Mouse (Mus musculus) MEL (cell line): ENCODE results near the gene H2-Q10. TPM values are rescaled to one million over a fixed set of nuclear protein-coding genes. Genes with fewer than 3 reads are reported as not detected.

Experiments
- DNase-seq: peaks from one replicate; pipeline ENCODE4 v3.0.0; 2011; ENCODE audit warnings: low read depth, low spot score
- H3K27ac ChIP-seq: 2 replicates; pipeline ENCODE4 v1.5.1; 2012; ENCODE audit warnings: low read depth, mild to moderate bottlenecking, control low read depth, low read length, moderate library complexity; ENCODE audit not compliant: control insufficient read depth
- H3K27me3 ChIP-seq, 2 experiments: fragments of 150-350 bp in 1 of 2; sonication (generic) in 1 of 2; 2 replicates each; pipeline ENCODE4 v1.6.1; 2012; ENCODE audit warnings: low read length in 2 of 2, mild to moderate bottlenecking in 2 of 2, improper control_type of control experiment in 1 of 2, moderate library complexity in 1 of 2; ENCODE audit not compliant: insufficient read depth in 2 of 2, control insufficient read depth in 1 of 2
- H3K36me3 ChIP-seq, 2 experiments: 2 replicates each; pipeline ENCODE4 v1.6.1; 2012 to 2014; ENCODE audit warnings: low read length in 2 of 2, improper control_type of control experiment in 1 of 2, inconsistent platforms in 1 of 2, mild to moderate bottlenecking in 1 of 2; ENCODE audit not compliant: insufficient read depth in 2 of 2, control insufficient read depth in 1 of 2
- H3K4me1 ChIP-seq, 2 experiments: fragments of 150-350 bp in 1 of 2; sonication (generic) in 1 of 2; 2 replicates each; pipeline ENCODE4 v1.6.1; 2012; ENCODE audit warnings: low read length in 2 of 2, improper control_type of control experiment in 1 of 2, mild to moderate bottlenecking in 1 of 2; ENCODE audit not compliant: insufficient read depth in 2 of 2, control insufficient read depth in 1 of 2
- H3K4me3 ChIP-seq, 2 experiments: fragments of 150-350 bp in 1 of 2; sonication (generic) in 1 of 2; 2 replicates each; pipeline ENCODE4 v1.5.1; 2012; ENCODE audit warnings: low read depth in 2 of 2, low read length in 2 of 2, mild to moderate bottlenecking in 2 of 2, moderate library complexity in 2 of 2, control low read depth in 1 of 2, improper control_type of control experiment in 1 of 2; ENCODE audit not compliant: control insufficient read depth in 1 of 2, insufficient read depth in 1 of 2
- H3K79me2 ChIP-seq: 2 replicates; pipeline ENCODE4 v1.6.1; 2012; ENCODE audit warnings: mild to moderate bottlenecking, low read length, moderate library complexity; ENCODE audit not compliant: control insufficient read depth, poor library complexity, insufficient read depth
- H3K9ac ChIP-seq: 2 replicates; pipeline ENCODE4 v1.6.1; 2012; ENCODE audit warnings: low read depth, mild to moderate bottlenecking, control low read depth, low read length, moderate library complexity; ENCODE audit not compliant: control insufficient read depth, poor library complexity, severe bottlenecking
- H3K9me3 ChIP-seq: fragments of 150-350 bp; sonication (generic); replicated peaks from 2 replicates; pipeline ENCODE4 v1.6.1; 2012; ENCODE audit warnings: mild to moderate bottlenecking, low read length, improper control_type of control experiment, moderate library complexity; ENCODE audit not compliant: insufficient read depth
- CHD1 ChIP-seq: IDR thresholded peaks from 2 replicates; pipeline ENCODE4 v1.6.1; 2012; ENCODE audit warnings: low read depth, mild to moderate bottlenecking, inconsistent platforms, low read length, improper control_type of control experiment
- E2F4 ChIP-seq: IDR thresholded peaks from 2 replicates; pipeline ENCODE4 v1.6.1; 2011; ENCODE audit warnings: low read depth, low read length, improper control_type of control experiment, borderline replicate concordance
- EP300 ChIP-seq, 2 experiments: IDR thresholded peaks; 2 replicates each; pipeline ENCODE4 v1.6.1; 2011; ENCODE audit warnings: improper control_type of control experiment in 2 of 2, low read length in 2 of 2, low read depth in 1 of 2, mild to moderate bottlenecking in 1 of 2
- GATA1 ChIP-seq: IDR thresholded peaks from 2 replicates; pipeline ENCODE4 v1.6.1; 2011; ENCODE audit warnings: low read depth, low read length, improper control_type of control experiment
- HCFC1 ChIP-seq: IDR thresholded peaks from 2 replicates; pipeline ENCODE4 v1.6.1; 2012; ENCODE audit warnings: low read depth, mild to moderate bottlenecking, inconsistent platforms, low read length, improper control_type of control experiment, moderate library complexity
- KAT2A ChIP-seq: conservative IDR thresholded peaks from 2 replicates; pipeline ENCODE4 v1.6.1; 2012; ENCODE audit warnings: low read depth, low read length, improper control_type of control experiment, inconsistent platforms
- MYB ChIP-seq: IDR thresholded peaks from 2 replicates; pipeline ENCODE4 v1.6.1; 2011; ENCODE audit warnings: mild to moderate bottlenecking, low read depth, low read length, improper control_type of control experiment
- NELFE ChIP-seq: IDR thresholded peaks from 2 replicates; pipeline ENCODE4 v1.6.1; 2011; ENCODE audit warnings: low read depth, low read length, improper control_type of control experiment
- POLR2A ChIP-seq, 2 experiments: IDR thresholded peaks; 2 replicates each; pipeline ENCODE4 v1.6.1; 2011 to 2012; ENCODE audit warnings: low read length in 2 of 2, mild to moderate bottlenecking in 2 of 2, control low read depth in 1 of 2, improper control_type of control experiment in 1 of 2, low read depth in 1 of 2, moderate library complexity in 1 of 2; ENCODE audit not compliant: control insufficient read depth in 1 of 2, insufficient read depth in 1 of 2, poor library complexity in 1 of 2
- POLR2AphosphoS5 ChIP-seq: IDR thresholded peaks from 2 replicates; pipeline ENCODE4 v1.6.1; 2012; ENCODE audit warnings: low read depth, borderline replicate concordance, mild to moderate bottlenecking, inconsistent platforms, low read length, moderate library complexity, mixed read lengths
- RAD21 ChIP-seq: IDR thresholded peaks from 2 replicates; pipeline ENCODE4 v1.6.1; 2011; ENCODE audit warnings: mild to moderate bottlenecking, low read depth, low read length, improper control_type of control experiment
- SIN3A ChIP-seq: IDR thresholded peaks from 2 replicates; pipeline ENCODE4 v1.6.1; 2012; ENCODE audit warnings: low read length, improper control_type of control experiment, inconsistent platforms
- SMC3 ChIP-seq: IDR thresholded peaks from 2 replicates; pipeline ENCODE4 v1.6.1; 2011; ENCODE audit warnings: low read depth, low read length, improper control_type of control experiment
- TCF12 ChIP-seq: IDR thresholded peaks from 2 replicates; pipeline ENCODE4 v1.6.1; 2014; ENCODE audit warnings: low read depth, mild to moderate bottlenecking, inconsistent platforms, low read length, improper control_type of control experiment, moderate library complexity
- UBTF ChIP-seq: IDR thresholded peaks from 2 replicates; pipeline ENCODE4 v1.6.1; 2012; ENCODE audit warnings: low read depth, mild to moderate bottlenecking, inconsistent platforms, low read length, improper control_type of control experiment, moderate library complexity, borderline replicate concordance; ENCODE audit not compliant: insufficient read depth
- ZC3H11A ChIP-seq: IDR thresholded peaks from 2 replicates; pipeline ENCODE4 v1.6.1; 2012; ENCODE audit warnings: low read depth, mild to moderate bottlenecking, inconsistent platforms, low read length, improper control_type of control experiment
- polyA plus RNA-seq, 2 experiments: library from polyadenylated mRNA; stranded (reverse) in 1 of 2; unstranded in 1 of 2; fragments of >175 nt in 1 of 2; fragments of >200 nt in 1 of 2; gene quantifications; 2 replicates each; pipeline versions ENCODE4 v1.2.1 to v1.2.4; 2012; ENCODE audit warnings: low replicate concordance in 2 of 2, low read depth in 1 of 2; ENCODE audit not compliant: insufficient read length in 2 of 2, insufficient read depth in 1 of 2, missing spikeins in 1 of 2
- total RNA-seq: library from RNA; depleted of rRNA; stranded (reverse); fragments of 300-350 nt; gene quantifications from 2 replicates; pipeline ENCODE4 v1.2.3, GENCODE M21; 2012

Gene H2-Q10
- total and polyA plus RNA-seq, 3 experiments = 0.15 to 8.9 TPM; not detected in 1

DNA sequence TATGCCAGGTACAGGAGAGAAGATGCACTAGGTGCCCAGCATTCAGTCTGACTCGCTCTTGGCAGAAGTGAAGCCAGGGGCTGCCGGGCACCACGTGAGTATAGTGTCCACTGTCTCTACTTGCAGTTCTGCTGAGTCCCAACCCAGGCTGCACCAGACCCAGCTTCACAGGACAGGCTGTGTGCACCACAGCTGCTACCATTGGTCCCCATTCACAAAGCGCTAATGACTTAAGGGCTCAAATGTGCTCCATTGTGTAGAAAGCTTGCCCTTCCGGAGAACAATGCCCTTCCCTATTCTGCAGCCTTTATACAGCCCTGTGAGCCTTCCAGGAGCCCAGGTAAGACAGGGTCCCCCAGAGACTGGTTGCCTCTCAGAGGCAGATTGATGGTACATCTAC is 20.4 kb downstream of the H2-Q10 start:
- H3K36me3 ChIP-seq = no peaks in the 10 kb centered on the region
- DNase-seq = no peak
- no peak overlapping the region for H3K27ac ChIP-seq
- no peaks in the 10 kb centered on the region for H3K79me2 ChIP-seq
- no peak overlapping the region for H3K9ac ChIP-seq
- no peaks in the 10 kb centered on the region for H3K4me1 ChIP-seq
- TF ChIP-seq POLR2A (IDR thresholded peaks at IDR 0.05; ENCODE audit: control insufficient read depth in 1 of 2, insufficient read depth in 1 of 2, low read depth in 1 of 2, low read length in 2 of 2, poor library complexity in 1 of 2) (no peak), TCF12 (no peak), MYB (no peak), KAT2A (no peak), E2F4 (no peak), POLR2AphosphoS5 (no peak), ZC3H11A (no peak), GATA1 (no peak)
- TF ChIP-seq, all 39 proteins: peak for 0
- Histone ChIP-seq H3K9me3 (no peaks in the 10 kb centered on the region), H3K4me3 (no peak overlapping the region), H3K27me3 (peaks cover 1 to 4% of the 10 kb centered on the region in 2 experiments; a peak in 2 of 4 replicates)

- H3K9ac ChIP-seq = no peak overlapping the region
- H3K4me1 ChIP-seq = 0 out of 4 replicates have a peak, but pooled peaks cover 0 to 2% of the 10 kb centered on the region in 2 experiments
- H3K9me3 ChIP-seq = no peaks in the 10 kb centered on the region
- H3K4me3 ChIP-seq = no peak overlapping the region
- no peak overlapping the region for H3K27ac ChIP-seq
- no peaks in the 10 kb centered on the region for H3K36me3 ChIP-seq
- peaks cover 0 to 4% of the 10 kb centered on the region in 2 experiments; a peak in 2 of 4 replicates for H3K27me3 ChIP-seq
- no peaks in the 10 kb centered on the region for H3K79me2 ChIP-seq
- DNase-seq = no peak
- no peak for TF ChIP-seq EP300 (IDR thresholded peaks at IDR 0.05; ENCODE audit: low read depth in 1 of 2, low read length in 2 of 2)
- TF ChIP-seq SIN3A = no peak
- no peak for TF ChIP-seq UBTF
- no peak for TF ChIP-seq NELFE
- no peak for TF ChIP-seq RAD21
- TF ChIP-seq E2F4 = no peak
- TF ChIP-seq HCFC1 = no peak
- TF ChIP-seq SMC3 = no peak
- TF ChIP-seq CHD1 = no peak
- no peak for TF ChIP-seq GATA1
These were observed 27.2 kb downstream of the H2-Q10 start for GRCm38 (mm10) chr17:35497124-35497523.
